Mouse (Mus musculus): ENCODE results near the gene Naa35.
"Not testable (repeated sequence)": the region's sequence is repeated elsewhere in the genome, so short reads cannot be mapped to it uniquely, and the experiment has no call there.

The Naa35 gene

GRCm38 (mm10) chr13:59572549-59572948 lies 12.5 kb upstream of the Naa35 start:
- in situ Hi-C loops (cut with MboI, MseI): no loop called here

- in situ Hi-C loops (cut with MboI, MseI): no loop called here
Observed at GRCm38 (mm10) chr13:59580954-59581353, 4.1 kb upstream of the Naa35 start.

GRCm38 (mm10) chr13:59584481-59584880 lies 578 bp upstream of the Naa35 start:
- in situ Hi-C loops (cut with MboI, MseI): no loop called here

- in situ Hi-C loops (cut with MboI, MseI): no loop called here
Observed at GRCm38 (mm10) chr13:59585648-59586005, 568 bp downstream of the Naa35 start.

- in situ Hi-C loops (cut with MboI, MseI): no loop called here
Observed at GRCm38 (mm10) chr13:59587201-59587600, 2.1 kb downstream of the Naa35 start.

- in situ Hi-C loops (cut with MboI, MseI): no loop called here
Observed at GRCm38 (mm10) chr13:59589672-59590071, 4.6 kb downstream of the Naa35 start.

GRCm38 (mm10) chr13:59590691-59591090 lies 5.6 kb downstream of the Naa35 start:
- in situ Hi-C loops (cut with MboI, MseI): no loop called here

GRCm38 (mm10) chr13:59592058-59592457 lies 7.0 kb downstream of the Naa35 start:
- in situ Hi-C loops (cut with MboI, MseI): not testable (repeated sequence)

GRCm38 (mm10) chr13:59592630-59593029 lies 7.6 kb downstream of the Naa35 start:
- in situ Hi-C loops (cut with MboI, MseI): no loop called here

- in situ Hi-C loops (cut with MboI, MseI): loop anchor here in 1 of 2 experiments (10.0 kb wide), 1 partner anchor 652 kb away; no protein-coding TSS in a partner anchor
Observed at GRCm38 (mm10) chr13:59603096-59603495, 18.0 kb downstream of the Naa35 start.

GRCm38 (mm10) chr13:59604511-59604910 lies 19.5 kb downstream of the Naa35 start:
- in situ Hi-C loops (cut with MboI, MseI): loop anchor here in 1 of 2 experiments (10.0 kb wide), 1 partner anchor 650 kb away; no protein-coding TSS in a partner anchor

GRCm38 (mm10) chr13:59605221-59605922 lies 20.3 kb downstream of the Naa35 start:
- in situ Hi-C loops (cut with MboI, MseI): loop anchor here in 1 of 2 experiments (10.0 kb wide), 1 partner anchor 649 kb away; no protein-coding TSS in a partner anchor

GRCm38 (mm10) chr13:59609885-59610284 lies 24.8 kb downstream of the Naa35 start:
- in situ Hi-C loops (cut with MboI, MseI): loop anchor here in 1 of 2 experiments (10.0 kb wide), 1 partner anchor 645 kb away; no protein-coding TSS in a partner anchor

- in situ Hi-C loops (cut with MboI, MseI): no loop called here
Observed at GRCm38 (mm10) chr13:59610437-59610836, 25.4 kb downstream of the Naa35 start.

- in situ Hi-C loops (cut with MboI, MseI): no loop called here
Observed at GRCm38 (mm10) chr13:59613868-59614267, 28.8 kb downstream of the Naa35 start.

- in situ Hi-C loops (cut with MboI, MseI): no loop called here
Observed at GRCm38 (mm10) chr13:59615152-59615551, 30.1 kb downstream of the Naa35 start.

- in situ Hi-C loops (cut with MboI, MseI): no loop called here
Observed at GRCm38 (mm10) chr13:59615554-59615953, 30.5 kb downstream of the Naa35 start.

- in situ Hi-C loops (cut with MboI, MseI): no loop called here
Observed at GRCm38 (mm10) chr13:59618463-59618862, 33.4 kb downstream of the Naa35 start.

- in situ Hi-C loops (cut with MboI, MseI): loop anchor here in 1 of 2 experiments (10.0 kb wide), 1 partner anchor 523 kb away; no protein-coding TSS in a partner anchor
Observed at GRCm38 (mm10) chr13:59621643-59622489, 36.8 kb downstream of the Naa35 start.

- in situ Hi-C loops (cut with MboI, MseI): loop anchor here in 1 of 2 experiments (10.0 kb wide), 1 partner anchor 520 kb away; no protein-coding TSS in a partner anchor
Observed at GRCm38 (mm10) chr13:59624389-59624788, 39.3 kb downstream of the Naa35 start.

- in situ Hi-C loops (cut with MboI, MseI): loop anchor here in 1 of 2 experiments (10.0 kb wide), 1 partner anchor 520 kb away; no protein-coding TSS in a partner anchor
Observed at GRCm38 (mm10) chr13:59624903-59625302, 39.8 kb downstream of the Naa35 start.

GRCm38 (mm10) chr13:59626739-59627138 lies 41.7 kb downstream of the Naa35 start:
- in situ Hi-C loops (cut with MboI, MseI): loop anchor here in 1 of 2 experiments (10.0 kb wide), 1 partner anchor 518 kb away; no protein-coding TSS in a partner anchor
